Mouse (Mus musculus) testis, postnatal 10 days (tissue): ENCODE data around the gene Trpc1.
A peak's percentile ranks its signal among the peaks of the same experiment; 100 is the strongest.

ENCODE experiments used
- DNase-seq: peaks from one replicate; pipeline ENCODE4 v3.0.0; 2021; ENCODE audit warnings: low spot score

The Trpc1 gene

GRCm38 (mm10) chr9:95696581-95696980, 53.6 kb downstream of the Trpc1 start:
- no peak for DNase-seq

GRCm38 (mm10) chr9:95695023-95695422, 55.2 kb downstream of the Trpc1 start:
- DNase-seq, result no peak

GRCm38 (mm10) chr9:95694526-95694925, 55.6 kb downstream of the Trpc1 start:
- DNase-seq, result no peak

- no peak for DNase-seq
Measured at GRCm38 (mm10) chr9:95693528-95694100, 56.6 kb downstream of the Trpc1 start.

GRCm38 (mm10) chr9:95692823-95693222, 57.4 kb downstream of the Trpc1 start:
- DNase-seq, result no peak

- peak; percentile 63 for DNase-seq
Measured at GRCm38 (mm10) chr9:95688064-95688463, 62.1 kb downstream of the Trpc1 start.

- no peak for DNase-seq
Measured at GRCm38 (mm10) chr9:95685660-95686440, 64.3 kb downstream of the Trpc1 start.

- DNase-seq, result no peak
Measured at GRCm38 (mm10) chr9:95680691-95681090, 69.5 kb downstream of the Trpc1 start.

- DNase-seq, result no peak
Measured at GRCm38 (mm10) chr9:95679966-95680365, 70.2 kb downstream of the Trpc1 start.

GRCm38 (mm10) chr9:95676021-95676420, 74.2 kb downstream of the Trpc1 start:
- DNase-seq, result no peak

- DNase-seq, result peak; percentile 45
Measured at GRCm38 (mm10) chr9:95675064-95675699, 75.0 kb downstream of the Trpc1 start.

- DNase-seq, result no peak
Measured at GRCm38 (mm10) chr9:95672760-95673159, 77.4 kb downstream of the Trpc1 start.

GRCm38 (mm10) chr9:95672331-95672730, 77.8 kb downstream of the Trpc1 start:
- DNase-seq, result no peak

- DNase-seq, result no peak
Measured at GRCm38 (mm10) chr9:95668306-95668705, 81.9 kb downstream of the Trpc1 start.

GRCm38 (mm10) chr9:95667836-95668235, 82.3 kb downstream of the Trpc1 start:
- DNase-seq, result peak; percentile 55

- DNase-seq, result no peak
Measured at GRCm38 (mm10) chr9:95665835-95666234, 84.3 kb downstream of the Trpc1 start.

- DNase-seq, result no peak
Measured at GRCm38 (mm10) chr9:95664290-95664989, 85.7 kb downstream of the Trpc1 start.

- no peak for DNase-seq
Measured at GRCm38 (mm10) chr9:95657941-95658340, 92.2 kb downstream of the Trpc1 start.
